Mouse (Mus musculus): ENCODE results near the gene Zfp629. TPM values are rescaled to one million over a fixed set of nuclear protein-coding genes. Genes with fewer than 3 reads are reported as not detected.

Gene Zfp629
- total and polyA plus RNA-seq, 3 experiments = 10.8 to 12.6 TPM; not detected in 1

DNA sequence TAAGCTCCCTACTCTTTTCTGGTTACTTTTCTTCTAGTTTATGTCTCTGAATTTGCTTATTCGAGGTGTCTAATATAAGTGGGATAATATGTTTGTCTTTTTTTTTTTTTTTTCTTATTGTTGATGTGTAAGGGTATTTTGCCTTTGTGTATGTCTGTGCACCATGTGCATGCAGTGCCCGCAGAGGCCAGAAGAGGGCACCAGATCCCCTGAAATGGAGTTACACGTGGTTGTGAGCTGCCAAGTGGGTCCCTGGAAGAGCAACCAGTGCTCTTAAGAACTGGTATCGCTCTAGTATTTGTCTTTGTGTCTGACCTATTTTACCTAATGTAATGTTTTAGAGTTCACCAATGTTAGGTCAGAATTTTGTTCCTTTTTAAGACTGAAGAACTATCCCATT is 41.3 kb upstream of the Zfp629 start (continued):
- TF ChIP-seq USF2 (IDR thresholded peaks at IDR 0.05; ENCODE audit: borderline replicate concordance in 1 of 2, insufficient read depth in 1 of 2, low read depth in 1 of 2, low read length in 2 of 2) (no peak), POLR2AphosphoS5 (IDR thresholded peaks at IDR 0.05; ENCODE audit: borderline replicate concordance, low read depth, low read length) (no peak), CTCF (IDR thresholded peaks at IDR 0.05 in 2 of 3, conservative IDR thresholded peaks at IDR 0.05 in 1 of 3; ENCODE audit: control insufficient read depth in 1 of 3, insufficient read depth in 1 of 3, low read depth in 2 of 3, low read length in 3 of 3, poor library complexity in 1 of 3, severe bottlenecking in 1 of 3) (peak; percentile 84 to 92 (median 85)), HCFC1 (IDR thresholded peaks at IDR 0.05; ENCODE audit: low read depth, low read length) (no peak), ZNF384 (IDR thresholded peaks at IDR 0.05; ENCODE audit: low read depth, low read length) (peak; percentile 79)

DNA sequence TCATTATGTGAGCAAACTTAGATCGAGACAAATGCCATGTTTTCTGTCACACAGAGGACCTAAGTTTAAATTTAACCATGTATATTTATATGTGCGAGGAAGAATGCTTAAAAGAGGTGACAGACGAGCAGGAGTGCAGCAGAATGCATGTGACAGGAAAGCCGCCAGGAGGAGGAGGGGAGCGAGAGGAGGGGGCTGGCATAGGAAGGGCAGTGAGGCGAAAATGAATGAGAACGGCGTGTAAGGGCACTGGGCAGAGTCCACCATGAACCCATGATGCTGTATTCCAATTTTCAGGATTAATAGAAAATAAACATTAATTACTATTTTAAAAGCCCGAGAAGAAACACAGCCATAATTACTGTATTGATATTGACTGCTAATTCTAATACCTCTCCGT is 38.7 kb upstream of the Zfp629 start:
- TF ChIP-seq POLR2AphosphoS5 (IDR thresholded peaks at IDR 0.05; ENCODE audit: borderline replicate concordance, low read depth, low read length) = no peak
- no peak for TF ChIP-seq GATA1 (IDR thresholded peaks at IDR 0.05; ENCODE audit: low read depth, low read length)
- TF ChIP-seq RCOR1 (IDR thresholded peaks at IDR 0.05; ENCODE audit: low read depth, low read length) = no peak
- no peak for TF ChIP-seq CHD1 (IDR thresholded peaks at IDR 0.05; ENCODE audit: low read depth, low read length)
- no peak for TF ChIP-seq GABPA (IDR thresholded peaks at IDR 0.05; ENCODE audit: low read depth, low read length)
- no peak for TF ChIP-seq SMC3 (IDR thresholded peaks at IDR 0.05; ENCODE audit: low read depth, low read length)
- no peak for TF ChIP-seq ZKSCAN1 (IDR thresholded peaks at IDR 0.05; ENCODE audit: low read depth, low read length)
- no peak for TF ChIP-seq KAT2A (conservative IDR thresholded peaks at IDR 0.05; ENCODE audit: low read depth, low read length)
- TF ChIP-seq ELF1 (IDR thresholded peaks at IDR 0.05; ENCODE audit: low read depth, low read length) = no peak
- TF ChIP-seq USF2 (IDR thresholded peaks at IDR 0.05; ENCODE audit: borderline replicate concordance in 1 of 2, insufficient read depth in 1 of 2, low read depth in 1 of 2, low read length in 2 of 2) = no peak
- TF ChIP-seq MYB (IDR thresholded peaks at IDR 0.05; ENCODE audit: low read depth, low read length) = no peak
- TF ChIP-seq MXI1 (IDR thresholded peaks at IDR 0.05; ENCODE audit: low read depth, low read length) = no peak
- TF ChIP-seq USF1 (IDR thresholded peaks at IDR 0.05; ENCODE audit: low read depth, low read length) = no peak
- DNase-seq (ENCODE audit: low read depth, low spot score) = no peak
- H3K79me2 ChIP-seq (ENCODE audit: control insufficient read depth, insufficient read depth, low read length, poor library complexity) = no peaks in the 10 kb centered on the region
- H3K27me3 ChIP-seq (ENCODE audit: control insufficient read depth in 1 of 2, insufficient read depth in 2 of 2, low read length in 2 of 2) = no peaks in the 10 kb centered on the region
- no peak overlapping the region for H3K27ac ChIP-seq (ENCODE audit: control insufficient read depth, low read depth, low read length)
- H3K9me3 ChIP-seq (replicated peaks; ENCODE audit: insufficient read depth, low read length) = no peaks in the 10 kb centered on the region
- no peaks in the 10 kb centered on the region for H3K36me3 ChIP-seq (ENCODE audit: control insufficient read depth in 1 of 2, insufficient read depth in 2 of 2, low read length in 2 of 2)
- H3K9ac ChIP-seq (ENCODE audit: control insufficient read depth, low read depth, low read length, poor library complexity, severe bottlenecking) = no peak overlapping the region
- no peak overlapping the region for H3K4me3 ChIP-seq (ENCODE audit: control insufficient read depth in 1 of 2, insufficient read depth in 1 of 2, low read depth in 2 of 2, low read length in 2 of 2)
- H3K4me1 ChIP-seq (ENCODE audit: control insufficient read depth in 1 of 2, insufficient read depth in 2 of 2, low read length in 2 of 2) = 0 out of 4 replicates have a peak, but pooled peaks cover 0 to 4% of the 10 kb centered on the region in 2 experiments

DNA sequence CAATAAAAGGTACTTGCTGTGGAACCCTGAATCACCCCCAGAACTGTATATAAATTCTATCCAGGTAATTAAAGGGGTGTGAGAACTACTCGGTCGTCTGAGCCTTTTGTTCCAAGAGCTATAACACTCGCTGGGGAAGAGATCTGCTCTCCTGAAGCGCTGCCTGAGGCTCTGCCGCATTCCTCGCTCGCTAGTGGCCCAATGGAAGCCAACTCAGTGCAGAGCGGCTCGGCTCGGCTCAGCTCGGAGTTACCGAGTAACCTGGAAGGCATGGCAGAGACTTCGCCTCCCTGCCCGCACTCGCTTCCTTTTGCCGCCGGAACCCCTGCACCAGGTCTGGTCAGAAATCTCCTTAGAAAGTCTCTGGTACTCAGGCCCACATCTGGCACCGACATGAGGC is 36.5 kb upstream of the Zfp629 start:
- H3K9me3 ChIP-seq (replicated peaks; ENCODE audit: insufficient read depth, low read length) = no peaks in the 10 kb centered on the region
- no peaks in the 10 kb centered on the region for H3K27me3 ChIP-seq (ENCODE audit: control insufficient read depth in 1 of 2, insufficient read depth in 2 of 2, low read length in 2 of 2)
- peaks cover 3 to 6% of the 10 kb centered on the region in 2 experiments for H3K4me1 ChIP-seq (ENCODE audit: control insufficient read depth in 1 of 2, insufficient read depth in 2 of 2, low read length in 2 of 2)
- DNase-seq (ENCODE audit: low read depth, low spot score) = no peak
- no peak overlapping the region for H3K27ac ChIP-seq (ENCODE audit: control insufficient read depth, low read depth, low read length)
- peaks cover 0 to 11% of the 10 kb centered on the region in 2 experiments; a peak in 2 of 4 replicates for H3K36me3 ChIP-seq (ENCODE audit: control insufficient read depth in 1 of 2, insufficient read depth in 2 of 2, low read length in 2 of 2)
- no peaks in the 10 kb centered on the region for H3K79me2 ChIP-seq (ENCODE audit: control insufficient read depth, insufficient read depth, low read length, poor library complexity)
- no peak overlapping the region for H3K9ac ChIP-seq (ENCODE audit: control insufficient read depth, low read depth, low read length, poor library complexity, severe bottlenecking)
- TF ChIP-seq MAFK (IDR thresholded peaks at IDR 0.05; ENCODE audit: borderline replicate concordance, low read depth, low read length) (no peak), TBP (IDR thresholded peaks at IDR 0.05; ENCODE audit: low read depth, low read length) (no peak), ZKSCAN1 (IDR thresholded peaks at IDR 0.05; ENCODE audit: low read depth, low read length) (no peak), SMC3 (IDR thresholded peaks at IDR 0.05; ENCODE audit: low read depth, low read length) (no peak), POLR2AphosphoS2 (IDR thresholded peaks at IDR 0.05; ENCODE audit: low read length) (no peak), ZNF384 (IDR thresholded peaks at IDR 0.05; ENCODE audit: low read depth, low read length) (no peak), USF1 (IDR thresholded peaks at IDR 0.05; ENCODE audit: low read depth, low read length) (no peak), ZMIZ1 (IDR thresholded peaks at IDR 0.05; ENCODE audit: low read depth, low read length) (no peak), GABPA (IDR thresholded peaks at IDR 0.05; ENCODE audit: low read depth, low read length) (no peak), HCFC1 (IDR thresholded peaks at IDR 0.05; ENCODE audit: low read depth, low read length) (no peak), USF2 (IDR thresholded peaks at IDR 0.05; ENCODE audit: borderline replicate concordance in 1 of 2, insufficient read depth in 1 of 2, low read depth in 1 of 2, low read length in 2 of 2) (no peak), MXI1 (IDR thresholded peaks at IDR 0.05; ENCODE audit: low read depth, low read length) (no peak), CHD1 (IDR thresholded peaks at IDR 0.05; ENCODE audit: low read depth, low read length) (no peak), JUND (IDR thresholded peaks at IDR 0.05; ENCODE audit: low read depth, low read length) (no peak), POLR2AphosphoS5 (IDR thresholded peaks at IDR 0.05; ENCODE audit: borderline replicate concordance, low read depth, low read length) (no peak), MAX (IDR thresholded peaks at IDR 0.05; ENCODE audit: low read length) (no peak), MEF2A (IDR thresholded peaks at IDR 0.05; ENCODE audit: extremely low read depth, insufficient replicate concordance, low read depth, low read length, poor library complexity, severe bottlenecking) (no peak)
- no peak overlapping the region for H3K4me3 ChIP-seq (ENCODE audit: control insufficient read depth in 1 of 2, insufficient read depth in 1 of 2, low read depth in 2 of 2, low read length in 2 of 2)
